Mouse (Mus musculus) left cerebral cortex, adult 6 months (tissue): ENCODE results near the gene Il17rc. TPM values are rescaled to one million over a fixed set of nuclear protein-coding genes. Genes with fewer than 3 reads are reported as not detected.

Experiments used
- long read RNA-seq, 2 experiments: library from polyadenylated mRNA; unstranded; transcript quantifications; one replicate each; pipeline ENCODE4 v2.0.0; 2019 to 2020
- polyA plus RNA-seq: library from polyadenylated mRNA; unstranded; fragments of <200 nt; fragmentation: Nextera tagmentation; gene quantifications from 2 replicates; pipeline ENCODE4 v1.2.3, GENCODE M21; 2021

Gene Il17rc
- polyA plus RNA-seq: 5.2 and 6.6 TPM in 2 replicates
- long read RNA-seq, experiment 1, partial matches to known transcripts: 10 of 31 reads
- long read RNA-seq, experiment 1, other reads (novel, unspliced or antisense): 21 of 31 reads
- long read RNA-seq, experiment 2, partial matches to known transcripts: 3 of 6 reads
- long read RNA-seq, experiment 2, other reads (novel, unspliced or antisense): 3 of 6 reads

DNA sequence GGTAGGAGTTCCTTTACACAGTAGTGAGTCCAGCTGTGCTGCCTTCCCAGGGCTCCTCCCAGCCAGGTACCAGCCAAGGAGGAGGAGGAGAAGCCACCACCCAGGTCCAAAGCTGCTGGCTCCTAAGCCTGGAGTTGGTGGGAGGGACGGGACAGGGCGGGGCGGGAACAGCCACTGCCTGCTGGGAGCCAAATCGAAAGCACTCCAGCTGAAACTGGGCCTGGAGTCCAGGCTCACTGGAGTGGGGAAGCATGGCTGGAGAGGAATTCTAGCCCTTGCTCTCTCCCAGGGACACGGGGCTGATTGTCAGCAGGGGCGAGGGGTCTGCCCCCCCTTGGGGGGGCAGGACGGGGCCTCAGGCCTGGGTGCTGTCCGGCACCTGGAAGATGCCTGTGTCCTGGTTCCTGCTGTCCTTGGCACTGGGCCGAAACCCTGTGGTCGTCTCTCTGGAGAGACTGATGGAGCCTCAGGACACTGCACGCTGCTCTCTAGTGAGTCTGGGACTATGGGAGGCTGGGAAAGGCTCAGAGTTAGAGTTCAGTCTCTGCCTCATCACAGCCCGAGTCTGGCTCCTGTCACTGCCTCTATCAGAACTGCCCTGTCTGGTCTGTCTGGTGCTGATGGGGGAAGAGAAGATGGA, at the start of gene Il17rc:
TSS of gene Il17rc (plus strand) at position 131 of the 640 bp plus-strand sequence.

DNA sequence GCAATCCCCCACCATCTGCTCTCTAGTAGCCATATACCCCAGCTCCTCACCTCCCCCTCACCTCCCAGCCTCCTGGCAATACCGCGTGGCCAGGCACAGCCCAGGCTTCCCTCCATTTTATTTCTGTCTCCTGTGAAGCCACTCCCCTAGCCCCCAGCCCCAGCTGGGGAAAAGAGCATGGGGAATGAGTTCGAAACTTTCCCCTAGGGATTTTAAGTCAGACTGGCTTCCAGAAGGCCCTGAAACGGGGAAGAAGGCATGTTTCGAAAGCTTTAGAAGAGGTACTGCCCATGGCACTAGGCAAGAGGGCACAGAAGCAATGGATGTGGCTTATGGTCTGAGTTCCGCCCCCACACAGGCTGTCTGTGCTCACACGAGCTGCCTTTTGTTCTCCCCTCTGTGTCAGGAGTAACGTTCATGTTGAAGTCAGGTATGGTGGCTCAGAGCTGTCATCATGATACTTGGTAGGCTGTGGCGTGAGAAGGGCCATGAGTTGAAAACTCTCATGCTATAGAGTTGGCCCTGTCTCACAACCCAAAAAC, 35.5 kb upstream of the Il17rc start, which contains the start of gene Cidec:
TSS of gene Cidec (minus strand) at position 97 of the 542 bp plus-strand sequence.

DNA sequence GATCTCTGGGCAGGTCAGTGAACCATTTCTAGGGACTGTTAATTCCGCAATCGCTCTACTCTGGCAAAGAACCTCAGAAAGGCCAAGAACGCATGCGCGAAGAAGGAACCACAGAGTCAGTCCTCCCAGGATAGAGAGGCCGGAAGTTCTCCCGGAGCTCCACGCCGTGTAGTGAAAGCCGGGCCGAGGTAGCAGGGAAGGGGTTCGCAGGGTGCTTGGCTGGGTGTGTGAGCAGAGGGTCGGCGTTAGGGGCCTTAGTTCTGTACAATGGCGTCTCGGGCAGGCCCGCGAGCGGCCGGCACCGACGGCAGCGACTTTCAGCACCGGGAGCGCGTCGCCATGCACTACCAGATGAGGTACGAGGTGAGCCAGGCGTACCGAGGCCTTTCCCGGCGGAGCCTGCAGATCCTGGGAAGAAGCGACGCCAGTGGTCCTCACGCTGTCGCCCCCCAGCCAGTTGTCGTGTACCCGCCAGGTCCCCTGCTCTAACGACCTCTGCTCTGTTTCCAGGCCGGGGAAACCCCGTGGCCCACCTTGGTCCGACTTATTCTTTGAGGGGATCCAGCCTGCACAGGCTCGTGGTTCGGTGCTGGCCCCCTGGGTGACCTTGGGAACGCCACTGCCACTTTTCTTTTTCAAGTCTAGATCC, 28.7 kb upstream of the Il17rc start, which contains the start of gene Jagn1:
TSS of gene Jagn1 (plus strand) at position 128 of the 649 bp plus-strand sequence.

DNA sequence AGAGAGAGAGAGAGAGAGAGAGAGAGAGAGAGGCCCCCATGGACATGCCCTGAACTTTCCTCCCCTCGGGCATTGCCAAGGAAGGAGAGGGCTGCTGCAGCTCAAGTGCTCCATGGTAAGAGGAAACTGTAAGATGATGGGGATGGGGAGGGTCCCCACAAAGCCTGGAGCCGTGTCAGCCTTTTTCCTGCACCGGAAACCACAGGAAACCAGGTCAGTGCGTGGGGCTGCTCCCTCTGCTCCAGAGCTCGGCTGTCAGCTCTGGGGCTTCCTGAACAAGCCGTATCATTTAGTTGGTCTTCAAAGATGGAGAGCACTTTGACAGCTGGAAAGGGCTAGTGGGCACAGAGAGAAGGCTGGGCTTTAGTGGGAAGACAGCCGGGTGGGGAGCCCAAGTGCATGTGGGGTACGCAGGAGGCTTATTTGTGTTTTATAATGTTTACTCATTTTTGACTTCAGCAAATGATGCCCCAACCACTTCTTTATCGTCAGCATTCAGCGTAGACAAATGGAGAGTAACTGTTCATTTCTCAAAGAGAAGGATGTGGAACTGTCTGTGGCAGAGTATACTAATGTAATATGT, 13.2 kb upstream of the Il17rc start, which contains the start of gene Il17re:
TSS of gene Il17re (plus strand) at position 533 of the 583 bp plus-strand sequence.

DNA sequence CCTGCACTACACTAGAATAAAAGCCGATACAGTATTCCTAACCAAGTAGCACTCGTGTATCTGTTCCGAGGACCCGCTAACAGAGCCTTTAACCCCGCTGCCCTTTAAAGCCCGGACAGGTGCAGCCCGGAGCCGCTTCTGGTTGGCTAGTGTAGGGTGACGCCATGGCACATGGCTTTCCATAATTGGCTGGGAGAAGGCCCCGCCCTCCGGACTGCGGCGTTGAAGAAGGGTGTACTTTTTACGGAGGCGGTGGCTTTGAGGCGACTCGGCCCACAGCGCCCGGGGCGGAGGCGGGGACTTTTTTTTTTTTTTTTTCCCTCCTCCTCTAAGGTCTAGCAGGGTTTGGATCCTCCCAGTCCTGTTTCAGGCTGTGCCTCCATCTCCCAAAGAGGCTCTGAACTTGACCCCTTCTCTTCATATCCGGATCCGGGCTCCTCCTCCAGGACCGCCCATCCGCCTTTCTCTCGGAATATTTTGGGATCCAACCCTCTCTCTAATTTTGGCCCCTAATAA, 11.9 kb downstream of the Il17rc start, which contains the start of gene Creld1:
TSS of gene Creld1 (plus strand) at position 198 of the 516 bp plus-strand sequence.

DNA sequence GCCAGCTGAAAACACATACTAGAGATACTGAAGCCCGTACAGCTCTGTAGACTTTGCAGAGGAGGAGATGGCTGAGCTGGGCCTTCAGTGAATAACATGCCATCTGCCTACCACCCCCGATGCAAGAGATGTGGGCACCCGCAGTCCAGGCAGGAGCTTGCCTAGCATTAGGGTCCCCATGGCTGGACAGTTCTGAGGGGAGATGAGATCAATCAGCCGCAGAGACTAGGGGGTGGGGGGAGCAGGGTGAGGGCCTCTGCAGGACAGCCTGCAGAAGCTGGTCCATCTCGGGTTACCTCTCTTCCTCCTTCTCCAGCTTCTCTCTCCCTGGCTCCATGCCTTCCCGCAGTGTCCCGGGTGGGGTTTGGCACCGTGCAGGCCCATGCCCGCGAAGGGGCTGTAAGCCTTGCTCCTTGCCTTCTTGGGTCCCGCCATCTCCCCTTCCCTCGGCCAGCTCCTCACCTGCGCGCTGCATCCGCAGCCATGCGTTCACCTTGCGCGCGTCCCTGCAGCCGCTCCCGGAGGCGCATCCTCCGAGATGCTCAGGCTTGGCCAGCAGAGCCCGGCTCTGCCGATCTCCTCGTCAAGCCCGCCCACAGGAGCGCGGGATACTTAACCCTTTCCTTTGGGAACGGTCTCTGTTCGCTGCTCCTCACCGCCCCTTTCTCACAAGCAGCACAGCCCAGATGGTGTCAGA, 30.3 kb downstream of the Il17rc start, which contains the start of gene Prrt3:
TSS of gene Prrt3 (minus strand) at position 544 of the 697 bp plus-strand sequence.

DNA sequence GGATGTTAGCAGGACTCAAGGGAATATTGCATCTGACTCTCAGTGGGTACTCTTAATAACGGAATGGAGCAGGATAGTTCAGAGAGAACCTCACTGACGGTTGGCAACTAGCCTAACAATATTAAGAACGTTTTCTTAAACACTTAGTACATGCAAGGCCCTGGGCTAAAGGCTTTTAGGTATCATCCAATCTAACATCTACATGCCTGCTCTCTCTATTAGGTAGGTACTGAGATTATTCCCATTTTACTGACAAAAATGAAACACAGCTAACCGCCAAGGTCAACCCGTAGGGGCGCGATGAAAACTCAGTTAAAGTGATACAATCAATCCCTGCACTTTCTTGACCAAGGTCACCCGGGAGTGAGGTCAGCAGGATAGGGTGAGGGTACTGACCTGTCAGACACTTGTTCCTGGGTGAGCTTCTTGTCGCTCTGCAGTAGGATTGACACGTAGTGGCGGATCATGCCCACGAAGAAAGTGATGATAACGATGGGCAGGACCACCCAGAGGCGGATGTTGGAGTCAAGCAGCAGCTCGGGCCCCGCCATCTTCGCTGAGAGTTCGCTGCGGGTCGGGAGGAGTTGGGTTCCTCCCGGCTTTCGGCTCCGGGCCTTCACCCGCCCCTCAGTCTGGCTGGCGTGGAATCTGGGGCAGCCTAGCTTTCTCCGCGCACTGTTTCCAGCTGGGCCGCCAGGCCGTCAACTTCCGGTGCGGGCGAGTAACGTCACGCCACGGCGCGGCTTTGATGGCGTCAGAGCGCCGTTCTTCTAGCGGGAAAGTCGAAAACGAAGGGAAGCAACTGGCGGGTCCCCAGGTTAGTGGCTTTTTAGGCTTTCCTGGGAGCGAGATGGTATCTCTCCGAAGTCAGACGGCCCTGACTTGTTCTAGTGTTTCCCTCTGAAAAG, 60.0 kb downstream of the Il17rc start, which contains the start of the genes Emc3 and Fancd2:
TSS of gene Emc3 (minus strand) at position 721 of the 908 bp plus-strand sequence.
TSS of gene Fancd2 (plus strand) at position 751 of the 908 bp plus-strand sequence.

Other genes starting within 250 kb of the Il17rc start
- gene Mtmr14, start 233.6 kb upstream of the Il17rc start, polyA plus RNA-seq: 12.2 and 14.7 TPM in 2 replicates
- gene Cpne9, start 189.1 kb upstream of the Il17rc start, polyA plus RNA-seq: 45.4 and 61.0 TPM in 2 replicates
- 3.6 and 9.5 TPM in 2 replicates for gene Brpf1, start 164.3 kb upstream of the Il17rc start, polyA plus RNA-seq
- gene Ogg1, start 144.5 kb upstream of the Il17rc start, polyA plus RNA-seq: 2.1 and 4.3 TPM in 2 replicates
- gene Camk1, start 127.4 kb upstream of the Il17rc start, polyA plus RNA-seq: 117 and 124 TPM in 2 replicates
- gene Tada3, start 93.5 kb upstream of the Il17rc start, polyA plus RNA-seq: 16.2 and 28.5 TPM in 2 replicates
- 287 and 388 TPM in 2 replicates for gene Arpc4, start 93.3 kb upstream of the Il17rc start, polyA plus RNA-seq
- 3.0 and 3.4 TPM in 2 replicates for gene Ttll3, start 82.2 kb upstream of the Il17rc start, polyA plus RNA-seq
- 16.2 and 16.3 TPM in 2 replicates for gene Rpusd3, start 52.1 kb upstream of the Il17rc start, polyA plus RNA-seq
- gene Cidec, start 35.7 kb upstream of the Il17rc start, polyA plus RNA-seq: not detected in 2 replicates
- 76.8 and 86.7 TPM in 2 replicates for gene Jagn1, start 28.9 kb upstream of the Il17rc start, polyA plus RNA-seq
- gene Il17re, start 12.9 kb upstream of the Il17rc start, polyA plus RNA-seq: 0.17 and 0.43 TPM in 2 replicates
- gene Creld1, start 11.9 kb downstream of the Il17rc start, polyA plus RNA-seq: 78.3 and 85.0 TPM in 2 replicates
- gene Prrt3, start 30.5 kb downstream of the Il17rc start, polyA plus RNA-seq: 18.0 and 26.8 TPM in 2 replicates
- 84.7 and 101 TPM in 2 replicates for gene Emc3, start 60.2 kb downstream of the Il17rc start, polyA plus RNA-seq
- 3.6 and 4.7 TPM in 2 replicates for gene Fancd2, start 60.3 kb downstream of the Il17rc start, polyA plus RNA-seq
- 0.27 and 0.33 TPM in 2 replicates for gene Fancd2os, start 129.3 kb downstream of the Il17rc start, polyA plus RNA-seq
- gene Brk1, start 133.3 kb downstream of the Il17rc start, polyA plus RNA-seq: 287 and 297 TPM in 2 replicates
- 37.1 and 39.1 TPM in 2 replicates for gene Vhl, start 152.5 kb downstream of the Il17rc start, polyA plus RNA-seq
- gene Irak2, start 167.0 kb downstream of the Il17rc start, polyA plus RNA-seq: 8.5 and 16.6 TPM in 2 replicates
- 1.1 and 1.4 TPM in 2 replicates for gene Tatdn2, start 225.6 kb downstream of the Il17rc start, polyA plus RNA-seq
- not detected in 2 replicates for gene Ghrl, start 248.5 kb downstream of the Il17rc start, polyA plus RNA-seq